In genomic region chr2:91932160-91932711, GRCm38 (mm10) we compare ENCODE assay signal across 9 mouse cellular contexts. TPM values are rescaled to one million over a fixed set of nuclear protein-coding genes. Genes with fewer than 3 reads are reported as not detected.
DNase-seq lines count a peak whose midpoint lies in the region; ATAC-seq and TF ChIP-seq lines count a peak whose summit lies in the region.
"Had no signal": no experiment of that assay in that cellular context is flagged by ENCODE, and none has a peak within 500 bp of the region (broad histone marks: within the 10 kb centered on the region; RNA-seq: fewer than 3 reads in every experiment).

Mdk (minus strand) TSS chr2:91932297.

- peak within 1 kb of the TSS; percentile 99 for H3K27ac ChIP-seq in limb, embryonic 12.5 days
- peak within 1 kb of the TSS; percentile 27; the same call in 1 of the 2 replicates for H3K27ac ChIP-seq in olfactory bulb, adult 2 months (ENCODE audit: insufficient read depth, low read depth, low read length)
- H3K27ac ChIP-seq: macrophage had no signal

- H3K9ac ChIP-seq in limb, embryonic 12.5 days (replicated peaks): peak within 1 kb of the TSS; percentile 99

- H3K4me2 ChIP-seq in limb, embryonic 12.5 days: peak within 1 kb of the TSS; percentile 83

- no peak for DNase-seq in gastrocnemius, postnatal 4 days (ENCODE audit: low spot score in 2 of 2)
- DNase-seq in gastrocnemius, adult 8-10 months (ENCODE audit: low spot score in 2 of 2): no peak
- DNase-seq in thymus, postnatal 4 days: peak; percentile 40
- no peak for DNase-seq in thymus, adult 18-20 months
- no peak for DNase-seq in heart, postnatal 10 days
- DNase-seq in spleen, adult 12 weeks (ENCODE audit: low spot score): no peak

- peaks cover 51% of the 10 kb centered on the region for H3K36me3 ChIP-seq in limb, embryonic 12.5 days

- H3K4me1 ChIP-seq in limb, embryonic 12.5 days (replicated peaks): peaks cover 47% of the 10 kb centered on the region
- peaks cover 79% of the 10 kb centered on the region for H3K4me1 ChIP-seq in olfactory bulb, adult 2 months (ENCODE audit: control insufficient read depth, insufficient read depth, low read length)

- TF ChIP-seq POLR2A in olfactory bulb, adult 2 months (IDR thresholded peaks at IDR 0.05; ENCODE audit: insufficient read depth, low read depth, low read length): no peak

- H3K4me3 ChIP-seq in limb, embryonic 12.5 days (replicated peaks): peak within 1 kb of the TSS; percentile 80
- peak within 1 kb of the TSS; percentile 22 for H3K4me3 ChIP-seq in olfactory bulb, adult 2 months (ENCODE audit: insufficient read depth, low read depth, low read length)

- H3K27me3 ChIP-seq in limb, embryonic 12.5 days: no peaks in the 10 kb centered on the region

- 0 out of 2 replicates have a peak, but pooled peaks have one; percentile 1 for ATAC-seq in limb, embryonic 12.5 days (ENCODE audit: insufficient number of reproducible peaks, insufficient read depth, low FRiP score, low TSS enrichment, low read depth)

- intact Hi-C loops in heart, postnatal 10 days (cut with DNase I): no loop called here

- 2% methylated on average over 16 of the region's 16 CpGs for WGBS in limb, embryonic 12.5 days
- 25% methylated on average over 16 of the region's 16 CpGs for WGBS in olfactory bulb, adult 2 months

- no peak for TF ChIP-seq CTCF in olfactory bulb, adult 2 months (IDR thresholded peaks at IDR 0.05; ENCODE audit: insufficient read depth, low read depth, low read length)

- no peaks in the 10 kb centered on the region for H3K9me3 ChIP-seq in limb, embryonic 12.5 days

RNA-seq across cellular contexts. Expression of gene Mdk, which starts in this region (rescaled TPM):
- total RNA-seq in gastrocnemius, postnatal 4 days (2021): 100 to 1,000 TPM; 130 to 135 TPM
- under 1 TPM in 3 of 4 experiments, not detected in 1; 0.44 to 0.46 (median 0.45) TPM for total RNA-seq in gastrocnemius, adult 8-10 months (2022)
- 10 to 100 TPM; 51.5 to 56.1 TPM for total RNA-seq in heart, postnatal 10 days (2021)
- polyA plus RNA-seq in limb, embryonic 12.5 days (2016; fragmentation: Nextera tagmentation; extraction: Ambion mirVana): 2,281 and 2,291 TPM in 2 replicates
- polyA plus RNA-seq in olfactory bulb, adult 2 months (2012; ENCODE audit: insufficient read depth, insufficient read length, low replicate concordance, missing spikeins): not detected in 2 replicates

Comparison
In these comparisons a context has a peak if more than half of its experiments do, and no peak if none do; other contexts are left out.
1. RNA of gene Mdk (total RNA-seq): 130 to 135 TPM in gastrocnemius, postnatal 4 days and 51.5 to 56.1 TPM in heart, postnatal 10 days; 0.44 to 0.46 TPM in gastrocnemius, adult 8-10 months; every median in the first group is over 10 times any median in the second.
2. RNA of gene Mdk (polyA plus RNA-seq): 2,281 to 2,291 TPM in limb, embryonic 12.5 days; not detected in olfactory bulb, adult 2 months; every median in the first group is over 1,000 times any median in the second.